Mouse (Mus musculus): ENCODE data around the gene Adssl1.

Gene Adssl1

GRCm38 (mm10) chr12:112593951-112594915 lies 25.6 kb upstream of the Adssl1 start:
- no peak for DNase-seq

- DNase-seq: no peak
Measured at GRCm38 (mm10) chr12:112594989-112595388, 24.9 kb upstream of the Adssl1 start.

GRCm38 (mm10) chr12:112595626-112596025 lies 24.2 kb upstream of the Adssl1 start:
- DNase-seq: no peak

- no peak for DNase-seq
Measured at GRCm38 (mm10) chr12:112596454-112596853, 23.4 kb upstream of the Adssl1 start.

GRCm38 (mm10) chr12:112596891-112597500 lies 22.8 kb upstream of the Adssl1 start:
- no peak for DNase-seq

- DNase-seq: no peak
Measured at GRCm38 (mm10) chr12:112597618-112598017, 22.2 kb upstream of the Adssl1 start.

- DNase-seq: no peak
Measured at GRCm38 (mm10) chr12:112599198-112599597, 20.6 kb upstream of the Adssl1 start.

- DNase-seq: no peak
Measured at GRCm38 (mm10) chr12:112599942-112600611, 19.8 kb upstream of the Adssl1 start.

- DNase-seq: no peak
Measured at GRCm38 (mm10) chr12:112604022-112604421, 15.8 kb upstream of the Adssl1 start.

- DNase-seq: peak; percentile 21
Measured at GRCm38 (mm10) chr12:112604709-112605649, 14.9 kb upstream of the Adssl1 start.

- peak; percentile 79 for DNase-seq
Measured at GRCm38 (mm10) chr12:112605766-112606165, 14.1 kb upstream of the Adssl1 start.

- DNase-seq: no peak
Measured at GRCm38 (mm10) chr12:112606998-112607397, 12.8 kb upstream of the Adssl1 start.

- DNase-seq: peak; percentile 22
Measured at GRCm38 (mm10) chr12:112609031-112609430, 10.8 kb upstream of the Adssl1 start.

- DNase-seq: no peak
Measured at GRCm38 (mm10) chr12:112616668-112617067, 3.2 kb upstream of the Adssl1 start.

GRCm38 (mm10) chr12:112617184-112617583 lies 2.7 kb upstream of the Adssl1 start:
- DNase-seq: no peak

GRCm38 (mm10) chr12:112617898-112618380 lies 1.9 kb upstream of the Adssl1 start:
- peak; percentile 68 for DNase-seq

- peak; percentile 47 for DNase-seq
Measured at GRCm38 (mm10) chr12:112618981-112619685, 712 bp upstream of the Adssl1 start.

- no peak for DNase-seq
Measured at GRCm38 (mm10) chr12:112620354-112621061, 663 bp downstream of the Adssl1 start.

- DNase-seq: no peak
Measured at GRCm38 (mm10) chr12:112621900-112622299, 2.1 kb downstream of the Adssl1 start.

GRCm38 (mm10) chr12:112623742-112624141 lies 3.9 kb downstream of the Adssl1 start:
- DNase-seq: peak; percentile 53

- no peak for DNase-seq
Measured at GRCm38 (mm10) chr12:112625700-112626099, 5.9 kb downstream of the Adssl1 start.
